Mouse (Mus musculus): ENCODE data around the gene Dnajc14.
A peak's percentile ranks its signal among the peaks of the same experiment; 100 is the strongest.
"Not testable (repeated sequence)": the region's sequence is repeated elsewhere in the genome, so short reads cannot be mapped to it uniquely, and the experiment has no call there.

The Dnajc14 gene

DNA sequence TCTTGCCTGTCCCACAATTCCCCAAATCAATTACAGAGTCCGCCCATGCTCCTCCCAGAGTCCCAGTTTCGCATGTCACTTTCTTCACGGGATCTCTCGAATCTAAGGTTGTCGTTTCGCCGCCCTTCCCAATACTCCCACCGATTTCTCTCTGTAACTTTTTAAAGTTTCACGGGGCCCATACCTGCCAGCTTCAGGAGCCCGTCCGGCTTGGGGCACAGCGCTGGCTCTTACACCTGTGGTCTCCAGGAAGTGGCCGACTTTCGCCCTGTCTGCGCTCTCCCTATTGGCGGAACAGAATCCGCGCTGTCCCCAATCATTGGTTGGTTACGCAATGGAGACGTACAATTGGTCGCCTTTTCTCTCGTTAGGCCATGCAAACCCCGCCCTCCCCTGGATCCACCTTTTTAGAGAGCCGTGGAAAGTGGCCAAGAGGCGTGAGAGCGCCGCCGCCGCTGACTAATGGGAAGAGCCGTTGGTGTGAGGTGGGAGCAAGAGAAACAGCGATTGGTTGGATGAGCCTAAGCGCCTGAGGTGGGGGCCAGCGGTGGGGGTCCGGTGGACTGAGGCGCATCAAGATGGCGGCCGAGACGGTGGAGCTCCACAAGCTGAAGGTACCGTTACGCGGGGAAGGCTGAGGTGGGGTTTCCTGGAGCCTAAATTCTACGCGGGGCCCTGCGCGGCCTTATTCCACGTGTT is 17.6 kb downstream of the Dnajc14 start, which contains the start of gene Ormdl2:
TSS of gene Ormdl2 (minus strand) at position 288 of the 699 bp plus-strand sequence.
- DNase-seq, result peak; percentile 92

DNA sequence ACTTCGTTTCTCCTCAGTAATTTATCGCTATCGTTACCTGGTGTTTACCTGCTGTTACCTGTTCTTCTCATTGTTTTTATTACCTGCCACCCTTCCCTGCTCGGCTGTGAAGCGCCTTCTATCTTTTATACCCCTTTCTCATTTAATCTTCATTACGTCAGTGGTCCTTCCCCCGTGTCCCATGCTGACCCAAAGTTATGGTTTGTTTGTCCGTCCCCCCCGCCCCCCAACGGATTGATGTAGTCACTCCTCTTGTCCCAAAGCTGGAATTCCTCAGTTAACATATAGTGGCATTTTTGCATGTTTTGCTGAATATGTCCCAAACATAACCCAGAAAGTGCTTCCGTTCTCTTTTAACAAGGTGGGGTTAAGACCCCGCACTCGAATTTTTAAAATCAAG is 18.3 kb downstream of the Dnajc14 start:
- DNase-seq, result no peak

DNA sequence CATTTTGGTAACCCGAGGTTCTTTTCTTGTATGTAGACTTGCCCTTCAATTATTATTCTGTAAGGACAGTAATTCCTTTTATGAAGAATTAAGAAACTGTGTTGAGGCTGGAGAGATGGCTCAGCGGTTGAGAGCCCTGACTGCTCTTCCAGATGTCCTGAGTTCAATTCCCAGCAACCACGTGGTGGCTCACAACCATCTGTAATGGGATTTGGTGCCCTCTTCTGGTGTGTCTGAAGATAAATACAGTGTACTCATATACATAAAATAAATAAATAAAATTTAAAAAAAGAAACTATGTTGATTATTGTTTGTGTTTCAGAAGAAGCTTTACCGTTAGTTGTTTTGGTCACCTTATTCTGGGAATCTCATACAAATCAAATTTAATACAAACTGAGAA is 19.2 kb downstream of the Dnajc14 start:
- DNase-seq, result not testable (repeated sequence)

DNA sequence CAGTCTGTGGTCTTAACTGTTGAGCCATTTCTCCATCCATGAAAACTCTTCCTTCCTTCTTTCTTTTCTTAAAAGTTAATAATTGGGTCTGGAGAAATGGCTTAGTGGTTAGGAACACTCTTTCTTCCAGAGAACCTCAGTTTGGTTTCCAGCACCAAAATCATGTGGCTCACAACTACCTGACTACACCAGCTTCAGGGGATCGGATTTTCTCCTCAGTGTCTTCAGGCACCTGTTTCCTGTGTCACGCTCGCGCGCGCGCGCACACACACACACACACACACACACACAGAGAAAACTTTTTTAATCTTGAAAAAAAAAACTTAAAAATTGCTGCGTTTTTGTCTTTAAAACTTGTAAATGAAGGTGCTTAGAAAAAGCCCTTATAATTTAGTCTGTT is 20.0 kb downstream of the Dnajc14 start:
- peak; percentile 40 for DNase-seq

DNA sequence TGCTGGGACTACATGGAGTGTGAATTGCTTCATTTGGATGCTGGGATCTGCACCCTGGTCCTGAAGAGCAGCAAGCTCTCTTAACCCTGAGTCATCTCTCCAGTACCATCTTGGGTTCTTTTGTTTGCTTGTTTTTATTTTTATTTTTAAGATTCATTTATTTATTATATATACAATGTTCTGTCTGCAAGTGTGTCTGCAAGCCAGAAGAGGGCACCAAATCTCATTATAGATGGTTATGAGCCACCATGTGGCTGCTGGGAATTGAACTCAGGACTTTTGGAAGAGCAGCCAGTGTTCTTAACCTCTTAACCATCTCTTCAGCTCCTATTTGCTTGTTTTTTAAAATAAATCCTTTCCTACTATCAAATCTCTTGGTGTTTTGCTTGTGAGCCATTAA is 33.5 kb downstream of the Dnajc14 start:
- no peak for DNase-seq

DNA sequence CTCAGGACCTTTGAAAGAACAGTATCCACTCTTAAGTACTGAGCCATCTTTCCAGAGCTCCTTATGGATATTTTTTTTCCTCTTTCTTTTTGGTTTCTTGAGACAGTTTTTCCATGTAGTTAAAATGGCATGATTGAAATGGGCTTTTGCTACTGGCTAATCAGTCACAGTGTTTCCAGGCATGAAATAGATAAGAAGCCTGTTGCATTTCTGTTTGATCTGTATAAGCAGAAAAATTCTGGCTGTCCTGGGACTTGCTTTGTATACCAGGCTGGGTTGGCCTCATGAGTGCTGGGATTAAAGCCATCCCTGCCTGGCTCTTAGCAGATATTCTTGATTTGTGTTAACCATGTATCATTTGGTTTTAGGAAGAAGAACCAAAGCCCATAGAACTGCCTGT is 35.6 kb downstream of the Dnajc14 start:
- DNase-seq, result no peak

- no peak for DNase-seq
Measured at GRCm38 (mm10) chr10:128840612-128841011, 36.8 kb downstream of the Dnajc14 start.

GRCm38 (mm10) chr10:128843260-128843659 is 39.4 kb downstream of the Dnajc14 start:
- DNase-seq, result no peak

DNA sequence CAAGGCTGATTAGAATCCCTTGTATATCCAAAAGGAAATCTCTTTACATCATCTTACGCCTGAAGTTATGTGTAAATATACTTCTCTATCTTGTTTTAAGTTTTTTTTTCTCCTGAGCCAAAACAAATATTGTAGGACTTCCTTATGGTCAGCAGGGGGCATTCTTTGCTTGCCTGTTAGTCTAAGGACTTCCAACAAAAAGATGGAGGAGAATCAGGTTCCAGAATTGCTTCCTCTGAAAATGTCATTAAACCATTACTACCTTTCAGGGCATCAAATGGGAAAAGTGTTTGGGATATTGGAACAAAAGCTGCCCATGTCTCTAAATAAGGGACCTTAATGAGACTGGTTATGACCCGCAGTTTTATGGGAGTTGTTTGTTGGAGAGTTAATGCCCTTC is 41.7 kb downstream of the Dnajc14 start:
- no peak for DNase-seq

- DNase-seq, result no peak
Measured at GRCm38 (mm10) chr10:128846664-128847063, 42.8 kb downstream of the Dnajc14 start.

DNA sequence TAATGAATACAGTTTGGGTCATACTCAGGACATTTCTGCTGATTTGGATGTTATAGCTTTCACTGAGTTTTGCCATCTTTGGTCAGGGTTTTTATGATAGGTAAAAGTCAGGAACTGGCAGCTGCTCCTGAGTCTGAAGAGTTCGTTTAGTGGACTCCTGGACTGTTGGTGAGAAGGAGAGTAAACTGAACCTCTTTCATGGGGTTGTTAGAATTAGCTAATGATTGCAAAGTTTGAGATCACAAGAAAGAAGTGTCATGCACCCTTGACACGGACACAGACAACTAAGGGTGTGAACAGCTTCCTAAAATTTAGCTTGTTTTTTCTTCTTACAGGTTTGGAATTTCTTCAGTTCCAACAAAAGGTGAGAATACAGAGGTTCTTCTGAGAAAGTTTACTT is 44.6 kb downstream of the Dnajc14 start:
- no peak for DNase-seq

DNA sequence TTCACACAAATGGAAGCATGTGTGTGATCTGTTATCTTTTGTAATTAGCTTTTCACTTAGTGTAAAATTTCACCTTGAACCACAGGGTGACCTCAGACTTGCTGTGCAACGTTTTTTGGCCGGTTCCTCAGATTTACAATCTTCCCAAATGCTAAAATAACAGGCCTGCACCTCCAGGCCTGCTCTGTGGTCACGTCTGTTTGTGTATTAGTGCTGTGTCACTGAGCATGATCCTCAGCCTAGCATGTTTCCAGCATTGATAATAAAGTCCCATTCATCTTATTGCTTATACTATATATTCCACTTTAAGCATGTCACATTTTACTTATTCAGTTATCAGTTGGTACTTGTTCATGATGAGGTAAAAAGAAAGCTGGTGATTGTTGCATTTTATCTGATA is 46.5 kb downstream of the Dnajc14 start:
- DNase-seq, result no peak

DNA sequence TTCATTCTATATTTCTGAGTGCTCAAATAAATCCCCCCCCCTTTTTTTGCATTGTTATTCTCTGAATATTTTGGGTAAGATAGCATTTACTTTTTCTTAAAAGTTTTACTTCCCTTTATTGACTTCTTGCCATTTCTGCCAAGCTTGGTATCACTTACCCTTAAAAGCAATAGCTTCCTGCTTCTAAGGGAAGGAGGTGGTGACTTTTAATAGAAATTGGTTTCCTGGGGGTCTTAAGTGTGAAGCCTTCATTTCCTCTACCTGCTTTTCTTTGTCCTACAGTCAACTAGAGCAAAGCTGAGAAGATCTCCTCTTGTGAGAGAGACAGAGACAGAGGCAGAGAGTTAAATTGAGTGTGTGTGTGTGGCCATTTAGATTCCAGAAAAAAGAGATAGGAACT is 57.3 kb downstream of the Dnajc14 start:
- no peak for DNase-seq

DNA sequence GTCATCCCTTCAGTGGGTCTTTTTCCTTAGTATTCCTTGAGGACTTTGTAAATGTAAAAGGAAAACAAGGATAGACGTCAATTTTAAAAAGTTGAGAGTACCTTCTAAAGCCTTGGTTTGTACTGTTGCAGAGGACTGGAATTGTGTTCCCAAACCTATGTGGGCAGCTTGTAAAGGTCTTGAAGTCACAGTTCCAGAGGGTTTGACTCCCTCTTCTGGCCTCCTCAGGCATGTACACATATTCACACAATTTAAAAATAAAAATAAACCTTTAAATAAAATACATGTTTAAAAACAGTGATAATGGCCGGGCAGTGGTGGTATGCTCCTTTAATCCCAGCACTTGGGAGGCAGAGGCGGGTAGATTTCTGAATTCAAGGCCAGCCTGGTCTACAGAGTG is 62.2 kb downstream of the Dnajc14 start:
- DNase-seq, result no peak

- DNase-seq, result no peak
Measured at GRCm38 (mm10) chr10:128866518-128866917, 62.7 kb downstream of the Dnajc14 start.

Data from thymus, postnatal 4 days (tissue).